Mouse (Mus musculus) heart, embryonic 10.5 days (tissue): ENCODE data around the gene Gpalpp1. TPM values are rescaled to one million over a fixed set of nuclear protein-coding genes. Genes with fewer than 3 reads are reported as not detected.

Experiments used
- DNase-seq: peaks from one replicate; pipeline ENCODE4 v3.0.0-alpha.2; 2017; ENCODE audit warnings: low spot score
- H3K27ac ChIP-seq: fragments of 300-500 bp; sonication (generic); 2 replicates; pipeline ENCODE4 v1.5.1; 2016; ENCODE audit warnings: mild to moderate bottlenecking
- H3K27me3 ChIP-seq: fragments of 300-500 bp; sonication (generic); 2 replicates; pipeline ENCODE4 v1.6.1; 2016; ENCODE audit warnings: mild to moderate bottlenecking; ENCODE audit not compliant: poor library complexity, insufficient read depth, severe bottlenecking
- H3K36me3 ChIP-seq: fragments of 300-500 bp; sonication (generic); 2 replicates; pipeline ENCODE4 v1.6.1; 2016; ENCODE audit warnings: mild to moderate bottlenecking, moderate library complexity
- H3K4me1 ChIP-seq: fragments of 300-500 bp; sonication (generic); 2 replicates; pipeline ENCODE4 v1.6.1; 2016; ENCODE audit warnings: mild to moderate bottlenecking
- H3K4me3 ChIP-seq: fragments of 300-500 bp; sonication (generic); 2 replicates; pipeline ENCODE4 v1.5.1; 2016; ENCODE audit warnings: mild to moderate bottlenecking, moderate library complexity
- H3K9me3 ChIP-seq: fragments of 300-500 bp; sonication (generic); 2 replicates; pipeline ENCODE4 v1.6.1; 2016; ENCODE audit warnings: mild to moderate bottlenecking, moderate library complexity
- WGBS: fragments of 180-500 bp; shearing (Covaris S2); methylation state at CpG from one replicate; pipeline ENCODE4 v1.1.7; 2016; 5-methylcytosine and 5-hydroxymethylcytosine counted together
- polyA plus RNA-seq: library from polyadenylated mRNA; unstranded; fragments of >200 nt; fragmentation: Nextera tagmentation; extraction: Ambion mirVana; gene quantifications from 2 replicates; pipeline ENCODE4 v1.2.1, GENCODE M21; 2016

The Gpalpp1 gene
- polyA plus RNA-seq, 1 experiment from 2014 or later, result 13.3 TPM

- Histone ChIP-seq H3K36me3 (no peaks in the 10 kb centered on the region), H3K27me3 (no peaks in the 10 kb centered on the region), H3K4me1 (peaks cover 17% of the 10 kb centered on the region), H3K9me3 (no peaks in the 10 kb centered on the region), H3K27ac (no peak overlapping the region), H3K4me3 (no peak overlapping the region)
- no peak for DNase-seq
- whole genome bisulfite sequencing, result 71% methylated on average over 1 of the region's 1 CpGs
Measured at GRCm38 (mm10) chr14:76145248-76145647, 34.7 kb upstream of the Gpalpp1 start.

DNA sequence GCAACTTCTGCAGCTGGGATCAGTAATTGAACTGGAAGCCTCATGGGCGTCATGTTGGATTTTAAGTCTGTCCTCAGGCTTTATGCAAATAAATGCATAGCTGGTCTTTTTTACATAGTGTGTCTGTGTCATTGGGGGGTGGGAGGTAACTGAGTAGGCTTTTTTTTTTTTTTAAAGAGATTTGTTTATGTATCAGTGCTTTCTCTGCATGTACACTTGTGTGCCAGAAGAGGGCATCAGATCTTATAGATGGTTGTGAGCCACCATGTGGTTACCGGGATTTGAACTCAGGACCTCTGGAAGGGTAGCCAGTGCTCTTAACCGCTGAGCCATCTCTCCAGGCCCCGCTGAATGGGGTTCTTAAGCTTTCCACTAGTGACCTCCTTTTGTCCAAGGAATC, 24.4 kb upstream of the Gpalpp1 start:
- no peak overlapping the region for H3K4me3 ChIP-seq
- peaks cover 69% of the 10 kb centered on the region for H3K36me3 ChIP-seq
- 92% methylated on average over 4 of the region's 4 CpGs for WGBS
- no peak overlapping the region for H3K27ac ChIP-seq
- no peaks in the 10 kb centered on the region for H3K9me3 ChIP-seq
- no peak for DNase-seq
- H3K27me3 ChIP-seq, result no peaks in the 10 kb centered on the region
- no peaks in the 10 kb centered on the region for H3K4me1 ChIP-seq

- WGBS, result 80% methylated on average over 4 of the region's 4 CpGs
- Histone ChIP-seq H3K4me1 (no peaks in the 10 kb centered on the region), H3K27ac (no peak overlapping the region), H3K36me3 (peaks cover 82% of the 10 kb centered on the region), H3K9me3 (no peaks in the 10 kb centered on the region), H3K4me3 (no peak overlapping the region), H3K27me3 (no peaks in the 10 kb centered on the region)
- no peak for DNase-seq
Measured at GRCm38 (mm10) chr14:76128174-76128573, 17.6 kb upstream of the Gpalpp1 start.

DNA sequence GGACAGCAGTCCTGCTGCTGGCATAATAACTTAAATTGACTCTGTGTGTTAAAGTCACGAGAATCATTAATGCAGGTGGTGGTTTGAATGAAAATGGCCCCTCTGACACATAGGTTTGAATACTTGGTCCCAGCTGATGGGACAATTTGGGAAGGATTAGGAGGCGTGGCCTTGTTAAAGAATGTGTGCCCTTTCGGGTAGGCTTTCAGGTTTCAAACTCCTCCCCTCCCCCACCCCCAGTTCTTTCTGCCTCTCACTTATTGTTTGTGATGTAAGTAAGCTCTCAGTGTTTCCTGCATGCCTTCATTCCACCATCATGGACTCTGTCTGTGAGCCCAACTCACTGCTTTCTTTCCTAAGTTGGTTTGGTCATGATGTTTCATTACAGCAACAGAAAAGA, 16.8 kb upstream of the Gpalpp1 start:
- Histone ChIP-seq H3K9me3 (no peaks in the 10 kb centered on the region), H3K4me1 (peaks cover 8% of the 10 kb centered on the region; the same call in 1 of the 2 replicates), H3K27ac (no peak overlapping the region), H3K27me3 (no peaks in the 10 kb centered on the region), H3K36me3 (peaks cover 82% of the 10 kb centered on the region), H3K4me3 (no peak overlapping the region)
- no peak for DNase-seq
- WGBS, result 87% methylated on average over 3 of the region's 3 CpGs

DNA sequence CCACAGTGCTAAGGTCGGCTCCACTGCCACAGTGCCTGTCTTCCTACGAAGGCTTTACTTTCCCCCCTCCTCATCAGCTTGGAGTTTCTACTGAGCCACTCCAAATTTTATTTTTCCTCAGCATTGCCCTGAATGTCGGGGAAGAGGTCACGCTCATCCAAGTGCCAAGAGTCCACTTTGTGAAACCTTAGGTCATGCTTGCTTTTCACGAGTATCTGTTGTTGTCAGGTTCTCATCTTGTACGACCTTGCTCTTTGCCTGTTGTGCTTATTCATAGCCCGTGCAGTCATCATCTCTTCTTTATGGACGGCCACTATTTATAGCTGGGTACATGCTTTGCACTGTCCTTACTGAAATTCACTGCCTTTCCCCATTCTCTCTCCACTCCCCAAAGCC, 12.1 kb upstream of the Gpalpp1 start:
- no peak overlapping the region for H3K27ac ChIP-seq
- no peaks in the 10 kb centered on the region for H3K9me3 ChIP-seq
- peaks cover 81% of the 10 kb centered on the region for H3K36me3 ChIP-seq
- H3K27me3 ChIP-seq, result no peaks in the 10 kb centered on the region
- WGBS, result 75% methylated on average over 8 of the region's 8 CpGs
- no peak for DNase-seq
- peaks cover 10% of the 10 kb centered on the region; the same call in 1 of the 2 replicates for H3K4me1 ChIP-seq
- no peak overlapping the region for H3K4me3 ChIP-seq

- Histone ChIP-seq H3K9me3 (no peaks in the 10 kb centered on the region), H3K4me3 (no peak overlapping the region), H3K36me3 (peaks cover 81% of the 10 kb centered on the region), H3K27me3 (no peaks in the 10 kb centered on the region), H3K27ac (no peak overlapping the region), H3K4me1 (peaks cover 10% of the 10 kb centered on the region; the same call in 1 of the 2 replicates)
- DNase-seq, result no peak
- WGBS, result 58% methylated on average over 6 of the region's 6 CpGs
Measured at GRCm38 (mm10) chr14:76121901-76122662, 11.5 kb upstream of the Gpalpp1 start.

GRCm38 (mm10) chr14:76120472-76120871, 9.9 kb upstream of the Gpalpp1 start:
- Histone ChIP-seq H3K4me1 (peaks cover 10% of the 10 kb centered on the region; the same call in 1 of the 2 replicates), H3K27ac (no peak overlapping the region), H3K4me3 (no peak overlapping the region), H3K9me3 (no peaks in the 10 kb centered on the region), H3K27me3 (no peaks in the 10 kb centered on the region), H3K36me3 (peaks cover 80% of the 10 kb centered on the region)
- 84% methylated on average over 4 of the region's 4 CpGs for WGBS
- no peak for DNase-seq

- Histone ChIP-seq H3K36me3 (peaks cover 81% of the 10 kb centered on the region), H3K27ac (no peak overlapping the region), H3K4me3 (no peak overlapping the region), H3K4me1 (peaks cover 10% of the 10 kb centered on the region; the same call in 1 of the 2 replicates), H3K9me3 (no peaks in the 10 kb centered on the region), H3K27me3 (no peaks in the 10 kb centered on the region)
- WGBS, result 79% methylated on average over 4 of the region's 4 CpGs
- DNase-seq, result no peak
Measured at GRCm38 (mm10) chr14:76118963-76119362, 8.4 kb upstream of the Gpalpp1 start.

DNA sequence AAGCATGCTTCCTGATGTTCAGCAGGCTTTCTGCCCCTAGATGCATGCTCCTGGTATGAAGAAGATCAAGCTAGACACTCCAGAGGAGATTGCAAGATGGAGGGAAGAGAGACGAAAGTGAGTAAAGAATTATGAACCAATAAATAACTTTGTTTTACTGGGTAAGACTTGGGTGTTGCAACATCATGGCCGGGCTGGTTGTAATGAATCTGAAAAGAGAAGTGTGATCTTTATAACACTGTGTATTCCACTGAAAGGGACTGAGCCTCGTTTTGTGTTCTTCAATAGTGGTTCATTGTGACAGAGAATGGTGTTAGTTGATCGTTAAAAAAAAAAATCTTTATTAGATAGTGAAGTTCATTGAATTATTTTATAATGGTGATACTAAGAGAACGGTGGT, 5.2 kb upstream of the Gpalpp1 start:
- WGBS, result 91% methylated on average over 5 of the region's 5 CpGs
- Histone ChIP-seq H3K9me3 (no peaks in the 10 kb centered on the region), H3K36me3 (peaks cover 68% of the 10 kb centered on the region)

DNA sequence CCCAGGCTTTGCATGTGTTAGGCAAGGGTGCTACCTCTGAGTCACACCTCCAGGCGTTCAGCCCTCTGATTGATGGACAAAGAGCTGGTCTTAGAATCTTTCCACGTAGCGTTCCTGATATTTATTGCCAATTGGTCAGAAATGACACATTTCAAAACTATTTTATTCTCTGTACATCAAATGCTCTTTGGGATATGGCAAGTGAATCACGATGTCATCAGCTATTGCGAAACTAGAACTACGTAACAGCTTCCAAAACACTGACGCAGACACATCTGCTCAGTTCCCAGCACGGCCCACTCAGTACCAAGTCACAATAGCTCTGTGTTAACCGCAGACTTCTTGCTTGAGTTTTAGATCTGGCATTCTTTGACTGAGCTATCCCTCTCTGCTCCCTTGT, 11.0 kb downstream of the Gpalpp1 start:
- no peaks in the 10 kb centered on the region for H3K27me3 ChIP-seq
- H3K36me3 ChIP-seq, result peaks cover 62% of the 10 kb centered on the region
- H3K27ac ChIP-seq, result no peak overlapping the region
- DNase-seq, result no peak
- no peaks in the 10 kb centered on the region for H3K9me3 ChIP-seq
- H3K4me1 ChIP-seq, result no peaks in the 10 kb centered on the region
- no peak overlapping the region for H3K4me3 ChIP-seq
- 91% methylated on average over 9 of the region's 9 CpGs for WGBS

More for the DNA sequence above, 5.2 kb upstream of the Gpalpp1 start:
- no peak for DNase-seq
- no peak overlapping the region for H3K4me3 ChIP-seq
- H3K27ac ChIP-seq, result no peak overlapping the region
- no peaks in the 10 kb centered on the region for H3K27me3 ChIP-seq
- H3K4me1 ChIP-seq, result 0 out of 2 replicates have a peak, but pooled peaks cover 5% of the 10 kb centered on the region

GRCm38 (mm10) chr14:76097815-76098214, 12.7 kb downstream of the Gpalpp1 start:
- no peaks in the 10 kb centered on the region for H3K4me1 ChIP-seq
- 89% methylated on average over 5 of the region's 5 CpGs for WGBS
- no peak for DNase-seq
- peaks cover 64% of the 10 kb centered on the region for H3K36me3 ChIP-seq
- no peak overlapping the region for H3K27ac ChIP-seq
- H3K9me3 ChIP-seq, result no peaks in the 10 kb centered on the region
- H3K27me3 ChIP-seq, result no peaks in the 10 kb centered on the region
- H3K4me3 ChIP-seq, result no peak overlapping the region

DNA sequence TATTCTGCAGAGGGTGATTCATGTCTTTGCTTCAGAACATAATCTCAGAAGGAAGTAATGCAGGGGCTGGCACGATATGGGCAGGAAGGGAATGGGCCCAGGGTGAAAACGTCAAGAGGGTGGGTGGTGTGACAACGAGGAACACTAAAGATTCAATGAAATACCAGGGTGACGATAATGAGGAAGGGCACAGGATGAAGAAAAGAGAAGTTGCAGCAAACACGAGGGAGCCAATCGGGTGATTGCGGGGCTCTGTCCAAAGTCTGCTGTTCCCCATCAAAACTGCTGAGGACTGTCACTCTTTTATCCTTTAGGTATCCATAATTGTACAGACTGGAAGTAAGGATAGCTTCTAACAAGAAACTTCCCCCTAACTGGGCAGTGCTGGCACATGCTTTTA, 13.3 kb downstream of the Gpalpp1 start:
- no peak for DNase-seq
- H3K27me3 ChIP-seq, result no peaks in the 10 kb centered on the region
- peaks cover 67% of the 10 kb centered on the region for H3K36me3 ChIP-seq
- no peak overlapping the region for H3K4me3 ChIP-seq
- no peak overlapping the region for H3K27ac ChIP-seq
- 84% methylated on average over 7 of the region's 7 CpGs for WGBS
- no peaks in the 10 kb centered on the region for H3K9me3 ChIP-seq
- H3K4me1 ChIP-seq, result no peaks in the 10 kb centered on the region

DNA sequence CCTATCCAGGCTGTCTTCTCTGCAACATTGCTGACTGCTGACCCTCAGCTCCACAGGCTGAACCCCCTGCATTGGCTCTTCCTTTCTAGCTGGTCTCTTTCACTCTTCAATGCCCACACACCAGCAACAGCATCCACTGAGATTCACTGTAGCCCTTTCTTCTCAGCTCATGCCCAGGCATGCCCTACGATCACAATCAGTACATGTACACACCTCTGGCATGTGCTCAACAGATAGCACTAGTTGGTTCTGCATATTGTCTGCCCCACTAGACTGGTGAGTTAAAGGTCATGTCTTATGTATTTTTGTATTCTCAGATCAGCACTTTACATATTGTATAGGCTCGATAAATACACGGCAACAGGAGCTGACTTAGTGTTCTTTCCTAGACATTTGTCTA, 26.4 kb downstream of the Gpalpp1 start:
- DNase-seq, result no peak
- H3K27ac ChIP-seq, result no peak overlapping the region
- no peaks in the 10 kb centered on the region for H3K4me1 ChIP-seq
- peaks cover 7% of the 10 kb centered on the region for H3K36me3 ChIP-seq
- no peak overlapping the region for H3K4me3 ChIP-seq
- no peaks in the 10 kb centered on the region for H3K27me3 ChIP-seq
- 74% methylated on average over 3 of the region's 3 CpGs for WGBS
- H3K9me3 ChIP-seq, result no peaks in the 10 kb centered on the region
